Mouse (Mus musculus): ENCODE results near the gene Fbxo36.

The Fbxo36 gene

DNA sequence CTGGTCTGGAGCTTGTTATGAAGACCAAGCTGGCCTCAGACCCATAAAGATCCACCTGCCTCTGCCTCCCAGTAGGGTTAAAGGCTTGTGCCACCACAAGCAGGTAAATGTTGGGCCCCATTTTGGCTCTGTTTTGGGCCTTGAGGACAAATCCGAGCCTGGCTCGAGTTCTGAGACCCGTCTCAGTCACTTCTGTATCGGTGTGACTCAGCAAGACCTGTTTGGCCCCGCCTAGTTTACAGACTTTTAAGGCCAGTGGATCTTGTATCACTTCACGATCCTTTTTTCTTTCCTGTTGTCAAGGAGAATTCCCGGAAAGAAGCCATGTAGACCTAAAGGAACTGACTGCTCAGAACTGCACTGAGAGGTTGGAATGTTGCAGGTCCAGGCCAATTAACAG is 50.9 kb downstream of the Fbxo36 start:
- no peak for DNase-seq (ENCODE audit: low read depth)

DNA sequence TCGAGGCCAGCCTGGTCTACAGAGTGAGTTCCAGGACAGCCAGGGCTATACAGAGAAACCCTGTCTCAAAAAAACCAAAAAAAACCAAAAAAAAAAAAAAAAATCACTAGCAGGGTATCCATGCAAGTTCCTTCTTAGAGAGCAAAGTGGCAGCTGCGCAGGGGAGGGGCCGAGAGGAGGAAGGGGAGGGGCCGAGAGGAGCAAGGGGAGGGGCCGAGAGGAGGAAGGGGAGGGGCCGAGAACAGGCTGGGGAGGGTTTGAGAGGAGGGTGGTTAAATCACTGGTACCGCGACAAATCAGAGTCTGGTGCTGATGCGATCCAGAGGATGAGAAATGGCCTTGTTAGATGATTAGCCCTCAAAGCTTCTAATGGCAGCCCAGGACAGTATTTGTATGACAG is 52.1 kb downstream of the Fbxo36 start:
- no peak for DNase-seq (ENCODE audit: low read depth)

DNA sequence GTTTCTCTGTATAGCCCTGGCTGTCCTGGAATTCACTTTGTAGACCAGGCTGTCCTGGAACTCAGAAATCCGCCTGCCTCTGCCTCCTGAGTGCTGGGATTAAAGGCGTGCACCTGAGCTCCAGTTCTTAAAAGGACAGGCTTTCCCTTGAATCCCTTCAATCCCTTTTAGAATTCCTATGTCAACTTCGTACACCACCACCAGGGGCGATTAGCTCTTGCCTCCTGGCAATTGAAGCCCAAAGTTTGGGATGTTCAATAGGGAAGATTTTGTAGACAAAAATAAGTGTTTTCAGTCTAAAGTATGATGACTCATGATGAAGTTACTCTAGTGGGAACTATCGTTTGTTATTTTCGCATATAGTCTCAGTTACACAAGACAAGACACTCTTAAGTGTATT is 57.7 kb downstream of the Fbxo36 start:
- DNase-seq (ENCODE audit: low read depth): no peak

DNA sequence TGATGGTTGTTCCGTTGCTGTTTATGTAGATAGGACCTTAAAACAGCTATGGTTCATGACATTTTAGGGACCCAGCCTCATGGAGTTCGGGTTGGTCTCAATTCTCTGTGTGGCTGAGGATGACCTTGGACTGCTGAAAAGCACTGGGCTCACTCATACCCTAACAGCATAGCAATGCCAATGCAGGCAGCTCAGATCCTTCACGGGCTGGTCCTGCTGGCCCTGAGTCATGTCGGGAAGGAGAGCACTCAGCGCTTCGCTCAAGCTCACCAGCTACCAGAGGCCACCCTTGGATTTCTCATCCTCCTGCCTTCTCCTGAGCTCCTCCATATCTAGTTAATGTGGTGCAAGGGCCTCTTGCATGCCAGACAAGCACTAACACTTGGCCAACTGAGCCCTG is 59.5 kb downstream of the Fbxo36 start:
- DNase-seq (ENCODE audit: low read depth): no peak

DNA sequence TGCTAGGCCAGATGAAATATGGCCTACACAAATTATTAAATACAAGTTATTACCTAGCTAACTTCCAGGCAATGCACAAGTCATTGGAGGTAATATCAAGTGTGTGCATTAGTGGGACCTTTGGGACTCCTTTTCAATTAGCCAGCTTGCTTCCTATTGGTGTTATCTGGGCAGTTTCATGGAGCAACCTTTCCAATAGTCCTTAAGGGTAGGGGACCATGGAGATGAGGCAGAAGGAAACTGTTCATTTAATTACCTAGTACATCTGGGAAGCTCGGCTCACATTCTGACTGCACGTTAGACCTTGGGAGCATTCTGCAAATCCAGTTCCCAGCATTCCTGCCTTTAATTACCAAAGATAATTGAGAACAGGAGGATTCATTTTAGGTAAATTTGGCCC is 64.8 kb downstream of the Fbxo36 start:
- no peak for DNase-seq (ENCODE audit: low read depth)

DNA sequence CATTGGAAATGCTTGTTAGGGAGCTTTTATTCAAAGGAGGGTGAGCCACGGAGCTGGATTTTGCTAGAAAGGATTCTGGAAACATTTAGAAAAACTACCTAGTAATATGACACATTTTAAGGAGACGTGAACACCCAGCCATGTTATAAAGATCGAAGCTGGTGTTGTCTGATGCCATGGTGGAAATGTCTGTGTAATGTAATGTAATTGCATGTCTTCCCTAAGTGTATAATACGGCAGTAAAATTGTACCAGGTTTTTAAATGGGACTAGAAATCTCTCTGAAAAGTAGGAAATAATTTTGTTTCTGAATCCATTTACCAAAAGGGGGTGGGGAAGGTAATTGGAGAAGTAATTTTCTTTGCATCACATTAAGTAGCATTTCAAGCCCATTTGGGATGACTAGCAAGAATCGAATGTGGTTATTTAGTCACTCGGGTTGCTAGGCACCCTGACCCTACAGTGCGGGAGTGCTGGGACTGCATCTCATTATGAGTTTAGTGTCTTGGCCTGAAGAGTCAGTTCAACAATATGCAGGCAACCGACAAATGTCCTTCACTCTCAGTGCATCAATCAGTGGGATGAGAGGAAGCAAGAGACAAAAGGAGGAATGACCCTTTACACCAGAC is 70.7 kb downstream of the Fbxo36 start:
- DNase-seq (ENCODE audit: low read depth): peak; percentile 42

DNA sequence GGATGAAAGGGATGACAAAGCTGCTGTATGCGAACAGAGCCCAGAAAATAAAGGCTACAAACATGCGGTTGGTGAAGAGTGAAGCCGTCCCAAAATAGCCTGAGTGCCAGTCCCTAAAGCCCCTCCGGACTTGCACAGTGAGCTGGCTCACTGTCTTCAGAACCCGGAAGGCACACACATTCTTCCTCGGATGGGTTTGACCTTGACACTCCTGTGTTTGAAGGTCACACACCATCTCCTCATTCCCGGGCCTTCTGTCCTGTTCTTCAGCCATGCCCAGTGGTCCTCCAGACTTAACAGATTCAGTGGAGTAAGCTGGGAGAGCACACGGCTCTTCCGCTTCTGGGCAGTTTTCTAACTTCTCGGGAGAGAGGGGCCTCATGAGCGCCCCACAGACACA is 72.9 kb downstream of the Fbxo36 start:
- DNase-seq (ENCODE audit: low read depth): no peak

DNA sequence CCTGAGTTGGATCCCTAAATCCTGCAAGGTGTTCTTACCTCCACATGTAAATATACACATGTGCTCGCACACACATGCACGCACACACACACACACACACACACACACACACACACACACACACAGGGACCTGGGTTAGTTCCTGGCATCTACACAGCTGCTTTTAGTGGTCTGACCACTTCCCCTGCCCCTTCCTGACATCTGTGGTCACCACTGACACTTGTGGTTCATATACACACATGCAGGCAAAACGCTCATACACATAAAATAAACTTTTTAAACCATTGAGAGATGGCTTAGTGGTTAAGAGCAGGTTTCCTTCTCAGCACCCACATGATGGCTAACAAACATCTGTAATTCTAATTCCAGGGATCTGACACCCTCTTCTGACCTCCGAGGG is 75.4 kb downstream of the Fbxo36 start:
- peak; percentile 95 for DNase-seq (ENCODE audit: low read depth)

DNA sequence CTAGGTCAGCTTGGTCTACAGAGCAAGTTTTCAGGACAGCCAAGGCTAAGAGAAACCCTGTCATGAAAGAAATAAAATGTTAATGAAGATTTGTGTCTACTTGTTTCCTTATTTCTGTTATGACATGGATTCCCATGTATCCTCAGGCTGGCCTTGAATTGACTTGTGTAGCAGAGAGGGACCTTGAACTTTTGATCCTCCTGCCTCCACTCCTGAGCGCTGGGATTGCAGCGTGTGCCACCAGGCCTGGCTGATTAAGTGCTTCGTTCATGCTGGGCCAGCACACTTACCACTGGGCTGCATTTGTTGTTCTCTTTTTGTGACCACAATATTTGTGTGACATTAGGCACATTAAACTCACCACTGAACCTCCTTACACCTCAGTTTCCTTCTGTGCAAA is 79.2 kb downstream of the Fbxo36 start:
- no peak for DNase-seq (ENCODE audit: low read depth)

DNA sequence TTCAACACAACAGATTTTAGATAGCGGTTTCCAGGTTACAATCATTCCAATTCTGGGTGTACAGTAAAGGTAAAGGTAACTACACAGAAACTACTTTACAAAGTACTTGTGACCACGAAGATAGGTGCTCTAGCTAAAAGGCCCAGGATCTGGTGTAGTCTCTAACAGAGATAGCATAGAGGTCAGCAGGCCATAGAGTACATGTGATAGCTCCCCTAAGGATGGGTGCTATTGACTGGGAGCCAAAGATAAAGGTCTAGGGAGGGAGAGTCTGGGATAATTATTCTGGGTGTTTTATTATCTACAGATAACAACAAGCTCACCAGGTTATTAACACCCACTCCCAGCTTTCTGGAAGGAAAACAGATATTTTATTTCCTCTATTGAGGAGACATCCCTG is 83.8 kb downstream of the Fbxo36 start:
- no peak for DNase-seq (ENCODE audit: low read depth)

DNA sequence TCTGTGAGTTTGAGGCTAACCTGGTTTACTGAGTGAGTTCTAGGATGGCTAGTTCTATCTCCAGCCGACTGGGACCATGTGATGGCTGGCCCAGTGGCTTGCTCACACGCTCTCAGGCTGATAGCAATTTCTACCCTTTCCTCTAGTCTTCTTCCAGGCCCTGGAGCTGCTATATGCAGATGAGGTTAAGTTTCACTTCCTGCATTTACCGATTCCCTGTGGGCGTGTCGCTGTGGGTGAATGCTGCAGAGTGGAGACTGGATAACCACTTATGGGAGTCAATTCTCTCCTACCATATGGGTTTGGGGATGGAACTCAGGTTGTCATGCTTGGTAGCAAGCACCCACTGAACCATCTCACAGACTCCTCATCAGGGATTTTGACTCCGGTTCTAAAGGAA is 84.5 kb downstream of the Fbxo36 start:
- DNase-seq (ENCODE audit: low read depth): peak; percentile 25

DNA sequence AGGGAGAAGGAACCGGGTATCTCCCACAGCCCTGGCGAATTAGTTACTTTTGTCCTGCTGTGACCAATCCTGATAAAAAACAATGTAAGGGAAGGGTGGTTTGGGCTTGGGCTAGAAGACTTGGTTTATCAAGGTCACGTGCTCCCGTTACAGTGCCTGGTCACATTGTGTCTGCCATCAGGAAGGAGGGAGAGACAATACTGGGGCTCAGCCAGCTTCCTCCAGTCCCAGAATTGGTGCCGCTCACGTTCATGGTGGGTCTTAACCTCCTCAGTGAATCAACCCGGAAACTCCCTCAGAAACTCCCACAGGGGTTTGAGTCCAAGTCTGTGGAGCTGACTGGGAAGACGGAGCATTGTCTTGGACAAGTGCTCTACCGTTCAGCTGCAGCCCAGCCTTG is 86.0 kb downstream of the Fbxo36 start:
- no peak for DNase-seq (ENCODE audit: low read depth)

DNA sequence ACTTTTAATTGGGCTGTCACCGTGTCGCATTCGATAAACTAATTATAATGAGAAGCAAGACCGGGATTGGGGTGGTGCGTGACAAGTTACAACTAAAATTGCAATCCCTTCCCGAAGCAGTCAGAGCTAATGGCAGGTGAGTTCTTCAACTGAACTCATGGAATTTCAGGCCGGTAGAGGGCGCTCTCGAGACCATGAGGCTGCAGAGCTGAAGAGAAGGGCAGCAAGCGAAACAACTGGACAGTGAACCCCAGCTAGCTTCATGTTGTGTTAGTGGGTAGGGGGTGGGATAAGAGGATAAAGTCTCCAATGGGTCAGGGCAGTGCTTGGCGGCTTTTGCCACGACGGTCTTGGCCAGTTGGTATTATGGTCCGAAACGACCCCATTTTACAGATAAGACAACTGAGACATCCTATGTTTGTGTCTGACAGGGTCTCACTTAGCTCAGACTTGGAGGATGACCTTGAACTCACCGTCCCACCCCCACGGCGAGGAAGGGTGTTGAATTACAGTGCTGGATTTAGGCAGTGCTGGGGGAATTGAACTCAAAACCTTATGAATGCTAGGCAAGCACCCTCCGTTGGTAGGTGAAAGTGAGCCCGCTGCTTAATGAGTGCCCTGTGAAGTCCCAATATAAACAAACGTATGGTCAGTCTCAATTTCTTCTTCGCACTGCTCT is 94.0 kb downstream of the Fbxo36 start:
- peak; percentile 52 for DNase-seq (ENCODE audit: low read depth)

DNA sequence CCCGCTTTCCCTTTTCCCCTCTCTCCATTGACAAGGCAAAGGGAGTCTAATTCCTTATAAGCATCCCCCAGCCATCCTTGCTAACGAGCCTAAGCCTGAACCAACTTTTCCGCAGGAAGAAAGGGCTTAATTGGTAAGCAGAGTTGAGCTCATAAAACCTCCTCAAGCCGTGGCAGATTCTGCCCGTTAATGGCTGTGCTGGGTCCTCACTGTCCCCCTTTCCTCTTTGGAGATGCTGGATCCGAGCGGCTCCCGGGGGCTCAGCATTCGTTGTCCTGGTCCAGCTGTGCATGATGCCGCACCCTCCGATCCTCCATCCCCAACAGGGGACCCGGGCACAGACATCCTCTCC is 94.5 kb downstream of the Fbxo36 start:
- DNase-seq (ENCODE audit: low read depth): no peak

DNA sequence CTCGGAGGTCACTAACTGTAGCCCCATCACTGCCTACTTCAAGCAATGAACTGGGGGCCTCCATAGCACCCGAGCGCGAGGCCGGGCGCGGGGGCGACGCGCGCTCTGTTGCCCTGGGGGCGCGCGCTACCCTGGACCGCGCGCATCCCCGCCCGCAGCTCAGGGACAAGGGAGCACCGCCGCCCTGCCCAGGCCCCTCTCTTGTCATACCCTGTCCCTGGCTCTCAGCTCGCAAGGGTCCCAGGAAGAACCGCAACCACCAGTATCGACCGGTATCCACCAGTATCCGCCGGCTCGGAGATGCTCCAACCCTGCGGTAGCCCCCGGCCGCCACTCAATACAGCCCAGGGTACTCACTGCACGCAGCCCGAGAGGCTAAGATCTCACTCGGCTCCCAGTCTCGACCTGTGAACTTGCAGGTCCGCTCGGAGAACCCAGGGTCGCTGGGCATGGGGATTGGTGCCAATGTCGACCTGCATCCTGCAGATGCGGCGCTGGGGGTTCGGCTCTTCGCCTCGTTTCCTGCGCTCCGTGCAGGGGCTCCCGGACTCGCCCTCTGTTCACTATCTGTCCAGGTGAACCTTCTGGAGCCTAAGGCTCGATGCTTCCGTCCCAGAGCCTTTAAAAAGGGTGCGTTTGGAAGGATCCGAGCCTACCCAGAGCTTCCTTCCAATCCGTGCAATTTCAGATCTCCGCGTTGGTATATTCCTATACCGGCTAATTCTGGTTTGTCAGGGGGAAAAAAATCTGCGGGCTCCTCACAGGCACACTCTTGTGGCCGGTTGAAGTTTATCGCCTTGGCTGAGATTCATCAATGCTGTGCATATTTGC is 95.1 kb downstream of the Fbxo36 start, which contains the start of gene Slc16a14:
Gene Slc16a14 (minus strand): TSS at position 632 of the 831 bp plus-strand sequence.
- no peak for DNase-seq (ENCODE audit: low read depth)

DNA sequence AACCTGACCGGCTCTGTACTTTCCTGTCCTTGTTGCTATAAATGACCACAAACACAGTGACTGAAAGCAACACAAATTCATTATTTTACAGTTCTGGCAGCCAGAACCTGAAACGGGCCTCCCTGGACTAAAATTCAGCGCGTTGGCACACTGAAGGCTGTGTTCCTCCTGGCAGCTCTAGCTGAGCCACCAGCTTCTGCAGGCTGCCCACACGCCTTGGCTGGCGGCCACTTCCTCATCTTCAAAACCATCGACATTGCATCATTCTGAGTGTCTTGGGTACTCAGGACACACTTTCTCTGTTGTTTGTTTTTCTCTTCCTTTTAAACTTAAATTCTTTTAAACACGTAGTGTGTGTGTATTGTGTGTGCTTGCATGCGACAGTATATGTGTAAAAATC is 96.0 kb downstream of the Fbxo36 start:
- peak; percentile 90 for DNase-seq (ENCODE audit: low read depth)

DNA sequence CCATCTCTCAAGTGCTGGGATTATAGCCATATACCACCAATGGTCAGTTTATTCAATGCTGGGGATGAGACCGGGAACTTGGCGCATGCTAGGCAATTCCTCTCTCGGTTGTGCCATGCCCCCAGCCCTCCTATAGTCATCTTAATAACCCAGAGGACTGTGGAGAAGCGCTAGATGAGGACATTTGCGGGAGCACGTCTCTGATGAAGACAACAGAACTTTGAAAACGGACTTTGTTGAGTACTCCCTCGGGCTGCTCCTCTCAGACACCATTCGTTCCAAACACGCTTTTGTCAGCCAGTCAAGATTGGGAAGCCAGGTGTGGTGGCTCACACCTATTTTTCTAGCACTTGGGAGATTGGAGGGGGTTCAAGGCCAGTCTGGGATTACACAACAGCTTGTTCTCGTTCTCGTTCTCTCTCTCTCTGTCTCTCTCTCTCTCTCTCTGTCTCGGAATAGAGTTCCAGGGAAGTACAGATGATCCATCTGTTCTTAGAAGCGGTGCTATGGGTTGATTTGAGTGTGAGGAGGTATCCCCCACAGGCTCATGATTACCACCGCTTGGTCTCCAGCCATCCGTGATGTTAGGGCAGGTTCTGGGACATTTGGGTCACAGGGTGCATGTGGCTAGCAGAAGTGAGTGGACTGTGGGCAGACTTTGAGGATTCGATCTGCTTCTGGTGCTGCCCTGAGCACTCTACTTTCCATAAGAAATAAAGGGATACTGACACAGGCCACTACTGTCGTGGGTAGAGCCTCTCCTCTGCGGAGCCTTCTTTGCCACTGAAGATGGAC is 97.3 kb downstream of the Fbxo36 start:
- DNase-seq (ENCODE audit: low read depth): no peak

DNA sequence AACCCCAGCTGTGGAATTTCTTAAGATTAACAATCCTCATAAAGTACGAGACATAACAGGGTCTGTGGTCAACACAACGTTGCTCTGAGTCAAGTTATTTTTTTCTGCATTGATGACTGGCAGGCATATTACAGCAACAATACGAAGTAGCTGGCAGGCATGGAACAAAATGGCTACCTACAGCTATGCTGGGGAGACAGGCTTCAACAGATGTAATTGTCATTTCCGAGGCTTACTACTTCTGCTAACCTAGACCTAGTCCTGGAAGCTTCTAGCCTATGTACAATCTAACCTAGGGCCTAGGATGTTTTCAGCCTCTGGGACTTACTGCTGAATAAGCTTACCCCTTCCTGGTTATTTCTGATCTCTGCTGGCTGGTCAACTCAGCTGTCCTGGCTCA is 99.8 kb downstream of the Fbxo36 start:
- DNase-seq (ENCODE audit: low read depth): no peak

DNA sequence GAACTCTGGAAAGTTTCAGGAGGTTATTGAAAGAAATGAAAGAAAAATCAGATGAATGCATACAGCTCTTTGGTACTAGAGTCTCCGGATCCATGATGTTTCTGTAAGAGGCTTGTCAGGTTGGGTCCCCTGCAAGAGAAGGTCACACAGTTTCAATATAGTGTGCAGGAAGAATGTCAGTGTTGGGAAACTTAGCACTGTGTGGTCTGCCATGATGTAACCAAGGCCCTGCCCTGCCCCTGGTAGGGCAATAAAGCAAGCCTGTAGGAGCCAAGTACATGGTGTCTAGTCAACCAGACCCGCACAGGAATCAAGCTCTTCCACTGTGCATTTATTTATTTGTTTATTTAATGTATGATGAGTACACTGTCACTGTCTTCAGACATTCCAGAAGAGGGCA is 100.7 kb downstream of the Fbxo36 start:
- no peak for DNase-seq (ENCODE audit: low read depth)

DNA sequence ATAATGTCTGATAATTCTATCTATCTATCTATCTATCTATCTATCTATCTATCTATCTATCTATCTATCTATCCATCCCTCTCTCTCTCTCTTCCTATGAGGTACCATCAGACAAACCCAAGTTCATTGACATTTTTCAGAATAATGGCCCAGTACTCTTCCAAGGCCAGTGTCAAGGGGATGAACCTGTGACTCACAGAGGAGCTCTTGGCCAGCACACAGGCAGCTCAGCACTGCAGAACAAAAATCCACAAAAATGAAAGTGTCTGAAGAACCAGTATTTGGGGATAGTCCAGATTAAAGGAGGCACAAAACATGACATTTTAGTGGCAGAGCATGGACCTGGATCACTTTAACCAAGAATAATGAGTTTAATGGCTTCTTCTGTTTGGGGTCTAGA is 103.0 kb downstream of the Fbxo36 start:
- DNase-seq (ENCODE audit: low read depth): no peak

DNA sequence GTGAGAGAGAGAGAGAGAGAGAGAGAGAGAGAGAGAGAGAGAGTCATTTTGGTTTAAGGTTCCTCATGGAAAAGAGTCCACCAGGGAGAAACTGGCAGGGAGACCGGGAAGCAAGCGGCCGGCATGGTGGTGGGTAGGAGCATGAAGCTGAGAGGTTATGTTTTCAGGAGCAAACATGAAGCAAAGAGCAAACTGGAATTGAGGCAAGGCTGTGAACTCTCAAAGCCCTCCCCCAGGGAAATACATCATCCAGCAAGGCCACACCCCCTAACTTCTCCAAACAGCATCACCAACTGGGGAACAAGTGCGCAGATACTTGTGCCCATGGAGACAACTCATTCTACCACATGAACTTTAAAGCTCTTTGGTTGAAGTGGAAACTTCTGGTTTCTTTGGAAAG is 103.9 kb downstream of the Fbxo36 start:
- no peak for DNase-seq (ENCODE audit: low read depth)

DNA sequence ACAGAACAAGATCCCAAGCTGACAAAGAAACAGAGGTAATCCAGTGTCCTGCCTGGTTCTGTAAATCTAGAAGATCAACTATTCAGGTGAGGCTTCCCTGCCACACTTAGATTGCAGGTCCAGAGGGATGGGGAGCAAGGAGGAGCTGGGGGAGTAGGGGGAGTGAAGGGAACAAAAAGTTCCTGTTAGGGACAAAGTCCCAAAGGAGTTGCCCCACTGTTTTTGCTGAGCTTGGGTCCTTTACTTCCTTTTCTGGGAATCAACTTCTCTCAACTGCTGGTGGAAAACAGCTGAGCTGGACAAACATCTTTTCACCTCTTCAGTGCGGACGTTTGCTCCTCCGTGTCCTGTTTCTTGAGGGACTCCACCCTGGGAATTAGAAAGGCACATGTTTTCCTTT is 106.3 kb downstream of the Fbxo36 start:
- no peak for DNase-seq (ENCODE audit: low read depth)

DNA sequence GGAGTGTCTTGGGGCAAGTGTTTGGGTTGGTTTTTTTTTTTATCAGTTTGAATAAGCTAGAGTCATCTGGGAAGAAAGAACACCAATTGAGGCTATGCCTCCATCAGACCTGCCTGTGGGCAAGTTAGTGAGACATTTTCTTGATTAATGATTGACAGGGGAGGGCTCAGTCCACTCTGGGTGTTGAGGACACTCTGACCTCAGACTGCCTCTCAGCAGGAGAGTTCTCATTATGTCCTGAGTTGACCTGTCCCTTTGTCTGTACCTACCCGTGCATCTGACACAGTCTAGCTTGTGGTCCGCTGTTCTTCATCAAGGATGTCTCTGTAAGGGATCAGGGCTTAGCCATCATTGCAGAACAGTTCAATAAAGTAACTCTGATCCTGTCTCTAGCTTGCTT is 107.7 kb downstream of the Fbxo36 start:
- no peak for DNase-seq (ENCODE audit: low read depth)

All from 416B (cell line).